Comparison of ENCODE assay signal across 13 mouse cellular contexts in the genomic region with DNA sequence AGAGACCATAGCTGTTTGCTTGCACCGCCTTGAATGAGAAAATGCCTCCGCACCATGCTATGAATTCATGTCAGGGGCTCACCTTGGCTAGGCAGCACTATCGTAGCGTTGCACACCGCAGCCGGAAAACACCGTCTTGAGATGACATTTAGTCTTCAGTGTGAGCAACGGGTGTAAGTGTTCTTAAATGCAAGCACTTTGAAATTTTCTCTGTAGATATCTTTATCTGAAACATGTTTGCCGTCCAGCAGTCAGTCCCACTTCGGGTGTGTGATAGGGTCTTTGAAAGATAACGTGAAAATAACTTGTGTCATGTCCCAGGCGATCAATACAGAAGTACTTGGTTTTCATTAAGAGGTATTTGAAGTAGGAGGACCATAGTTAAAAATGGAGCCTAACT.
"Had no signal": no experiment of that assay in that cellular context is flagged by ENCODE, and none has a peak within 500 bp of the region (broad histone marks: within the 10 kb centered on the region; RNA-seq: fewer than 3 reads in every experiment).

No protein-coding gene starts in this region.

- H3K9me3 ChIP-seq: limb, embryonic 10.5 days; midbrain, embryonic 10.5 days; neural tube, embryonic 15.5 days had no signal

- H3K27me3 ChIP-seq: neural tube, embryonic 15.5 days had no signal

- H3K27ac ChIP-seq: limb, embryonic 10.5 days; midbrain, embryonic 10.5 days; neural tube, embryonic 15.5 days had no signal

- DNase-seq: kidney, adult 11 months; kidney, postnatal 10 days; lung, adult 2 months; lung, postnatal 36 days; midbrain, embryonic 14.5 days; right cerebral cortex, adult 18-20 months; right cerebral cortex, postnatal 25 days; thymus, postnatal 36 days had no signal

- H3K9ac ChIP-seq: neural tube, embryonic 15.5 days had no signal

- H3K4me3 ChIP-seq: limb, embryonic 10.5 days; midbrain, embryonic 10.5 days; myocyte; neural tube, embryonic 15.5 days had no signal

- ATAC-seq: lung, postnatal 0 days had no signal

- H3K4me2 ChIP-seq: neural tube, embryonic 15.5 days had no signal
